Mouse (Mus musculus): ENCODE data around the gene Vmn2r1.

Gene Vmn2r1

GRCm38 (mm10) chr3:64081247-64081646, at the start of gene Vmn2r1:
Gene Vmn2r1 (plus strand): TSS chr3:64081547.
- DNase-seq (ENCODE audit: low spot score) = no peak

- no peak for DNase-seq (ENCODE audit: low spot score)
Observed at GRCm38 (mm10) chr3:64038136-64038841, 43.1 kb upstream of the Vmn2r1 start.

- DNase-seq (ENCODE audit: low spot score) = peak; percentile 9
Observed at GRCm38 (mm10) chr3:64039818-64040784, 41.2 kb upstream of the Vmn2r1 start.

DNA sequence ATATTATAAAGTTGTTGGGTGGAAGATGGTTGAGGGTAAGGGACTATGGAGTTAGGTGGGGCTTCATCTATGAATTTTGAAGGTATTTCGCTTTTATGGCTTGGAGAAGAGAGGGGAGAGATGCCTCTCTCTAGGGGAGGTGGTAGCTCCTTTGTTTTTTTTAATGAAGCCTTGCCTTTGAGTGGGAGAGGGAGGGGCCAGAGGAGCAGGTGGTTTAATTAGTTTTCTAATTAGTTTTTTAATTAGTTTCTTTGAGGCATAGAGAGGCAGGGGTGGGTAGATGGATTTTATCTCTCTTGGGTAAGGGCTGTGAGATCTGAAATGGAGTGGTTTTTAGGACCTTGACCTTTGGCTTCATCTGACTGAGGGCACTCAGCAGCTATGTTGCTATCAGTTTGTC, 31.4 kb downstream of the Vmn2r1 start:
- no peak for DNase-seq (ENCODE audit: low spot score)

- DNase-seq (ENCODE audit: low spot score) = no peak
Observed at GRCm38 (mm10) chr3:64113352-64114046, 32.2 kb downstream of the Vmn2r1 start.

DNA sequence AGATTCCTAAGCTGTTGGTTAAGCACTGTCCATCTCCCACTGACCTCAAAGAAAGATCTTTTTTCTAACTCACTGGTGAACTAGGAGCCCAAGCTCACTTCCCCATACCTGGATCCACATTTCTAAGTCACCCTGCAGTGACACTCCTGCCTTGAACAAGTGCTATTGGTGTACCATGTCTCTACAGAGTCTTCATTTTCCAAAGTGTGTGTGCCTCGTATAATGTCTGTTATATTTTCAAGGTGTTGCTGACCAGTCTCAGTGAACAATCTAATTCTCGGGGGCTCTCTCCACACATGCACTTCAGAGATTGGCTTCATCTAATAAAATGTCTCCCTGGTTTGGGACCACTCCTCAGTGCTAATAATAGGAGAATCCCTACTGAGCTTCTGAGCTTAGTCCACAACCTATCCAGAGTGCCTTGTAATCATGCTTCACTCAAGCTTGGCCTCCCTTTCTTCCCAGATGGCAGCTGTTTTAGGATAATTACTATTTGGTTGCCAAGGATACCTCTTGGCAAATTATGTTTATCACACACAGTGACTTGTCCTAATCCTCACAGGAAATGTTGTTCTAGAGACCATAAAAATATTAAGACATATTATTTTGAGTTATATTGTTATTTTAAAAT, 60.6 kb downstream of the Vmn2r1 start, which contains the start of gene Vmn2r2:
Gene Vmn2r2, minus strand, starts transcription at position 51 of the 631 bp plus-strand sequence.
- DNase-seq (ENCODE audit: low spot score) = no peak

All from T-cell, adult 2 months (primary cell).